Mouse (Mus musculus) adrenal gland, adult 10 weeks (tissue): ENCODE data around the gene Tnfrsf26. TPM values are rescaled to one million over a fixed set of nuclear protein-coding genes. Genes with fewer than 3 reads are reported as not detected.

Source experiments
- polyA plus RNA-seq: library from polyadenylated mRNA; stranded (reverse); fragments of 350-450 nt; fragmentation: Illumina TruSeq; extraction: RNeasy Lipid Tissue Mini Kit (QIAGEN cat#74804); gene quantifications from one replicate; pipeline ENCODE4 v1.2.3, GENCODE M21; 2014; ENCODE audit warnings: low read depth, low replicate concordance

Tnfrsf26 gene
- polyA plus RNA-seq, result 1.8 TPM

GRCm38 (mm10) chr7:143628540-143628939, at the start of gene Tnfrsf26:
Gene Tnfrsf26, minus strand, starts transcription at chr7:143628722.

DNA sequence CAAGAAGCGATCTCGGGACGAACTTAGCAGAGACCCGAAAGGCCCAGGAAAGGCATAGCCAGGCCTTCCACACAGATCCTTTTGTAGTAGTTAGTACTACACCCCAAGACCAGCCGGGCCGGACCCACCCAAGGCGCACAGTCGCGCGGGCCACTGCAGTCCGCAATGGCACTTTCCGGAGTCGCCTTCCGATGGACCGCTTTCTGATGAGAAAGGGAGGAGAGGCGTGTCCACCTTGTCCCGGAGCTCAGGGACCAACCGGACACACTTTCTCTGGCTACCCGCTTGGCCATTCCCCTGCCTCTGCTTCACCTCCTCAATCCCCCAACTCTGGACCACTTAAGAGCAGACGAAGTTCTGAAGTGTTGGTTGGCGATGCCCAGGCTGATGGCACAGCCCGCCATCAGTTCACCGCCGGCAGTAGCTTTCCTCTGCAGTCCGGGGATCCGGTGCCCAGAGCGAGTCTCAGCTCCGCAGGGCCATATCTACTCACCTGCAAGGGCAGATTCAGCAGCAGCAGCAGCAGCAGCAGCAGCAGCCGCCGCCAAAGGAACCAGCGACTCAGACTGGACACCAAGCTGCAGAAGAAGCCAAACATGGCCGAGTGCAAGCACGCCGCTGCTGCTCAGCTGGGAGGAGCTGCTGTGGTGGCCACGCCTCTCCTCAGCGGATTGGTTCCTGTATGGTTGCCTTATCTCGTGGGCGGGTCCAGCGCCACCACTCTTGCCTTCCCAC, 20.7 kb upstream of the Tnfrsf26 start, which contains the start of gene Tnfrsf22:
Gene Tnfrsf22 (minus strand): TSS at position 628 of the 735 bp plus-strand sequence.

DNA sequence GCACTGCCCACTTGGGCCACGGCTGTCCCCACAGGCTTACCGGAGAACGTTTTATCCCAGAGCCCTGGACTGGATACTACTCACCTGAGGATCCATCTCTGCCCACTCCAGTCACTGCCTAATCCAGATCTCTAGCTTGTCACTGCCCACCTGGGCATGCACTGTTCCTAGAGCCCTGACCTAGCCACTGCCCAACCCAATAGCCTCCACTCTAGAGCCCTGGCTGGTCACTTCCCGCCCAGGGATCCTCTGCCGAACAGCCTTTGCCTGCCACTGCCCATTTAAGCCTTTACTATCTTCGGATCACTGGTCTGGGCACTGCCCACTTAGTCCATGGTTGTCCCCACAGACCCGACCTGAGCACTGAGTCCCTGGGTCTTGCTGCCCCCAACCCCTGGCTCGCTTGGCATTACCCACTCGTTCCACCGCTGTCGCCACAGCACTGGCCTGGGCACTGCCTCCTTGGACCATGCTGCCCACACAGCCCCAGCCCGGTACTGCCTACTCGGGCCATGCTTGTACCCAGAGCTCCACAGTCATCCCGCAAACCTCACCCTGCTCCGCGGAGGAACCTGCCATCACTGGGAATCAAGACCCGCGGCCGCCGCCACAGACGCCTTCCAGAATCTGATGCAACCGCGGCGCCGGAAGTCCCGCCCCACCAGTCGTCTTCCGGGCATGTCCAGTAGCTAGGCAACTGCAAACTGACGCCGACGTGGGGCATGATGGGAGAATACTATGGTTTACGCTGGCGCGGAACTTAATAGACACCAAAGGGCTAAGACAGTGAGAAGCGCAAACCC, 28.9 kb downstream of the Tnfrsf26 start, which contains the start of gene Cars:
Gene Cars (minus strand): TSS at position 663 of the 803 bp plus-strand sequence.

Other genes starting within 250 kb of the Tnfrsf26 start
- gene Cdkn1c, start 167.7 kb downstream of the Tnfrsf26 start, polyA plus RNA-seq, result 1,445 TPM
- not detected for gene Slc22a18, start 155.0 kb downstream of the Tnfrsf26 start, polyA plus RNA-seq
- not detected for gene Phlda2, start 125.6 kb downstream of the Tnfrsf26 start, polyA plus RNA-seq
- gene Nap1l4, start 79.6 kb downstream of the Tnfrsf26 start, polyA plus RNA-seq, result 129 TPM
- 17.2 TPM for gene Cars, start 28.6 kb downstream of the Tnfrsf26 start, polyA plus RNA-seq
- 8.9 TPM for gene Tnfrsf22, start 20.9 kb upstream of the Tnfrsf26 start, polyA plus RNA-seq
- gene Tnfrsf23, start 57.1 kb upstream of the Tnfrsf26 start, polyA plus RNA-seq, result 3.7 TPM
- gene Osbpl5, start 128.3 kb upstream of the Tnfrsf26 start, polyA plus RNA-seq, result 2.7 TPM
- not detected for gene Mrgprg, start 138.3 kb upstream of the Tnfrsf26 start, polyA plus RNA-seq
- gene Mrgpre, start 155.8 kb upstream of the Tnfrsf26 start, polyA plus RNA-seq, result 0.58 TPM
- 6.0 TPM for gene Nadsyn1, start 194.1 kb upstream of the Tnfrsf26 start, polyA plus RNA-seq
- gene Dhcr7, start 194.4 kb upstream of the Tnfrsf26 start, polyA plus RNA-seq, result 100 TPM
- gene Gm498, start 238.1 kb upstream of the Tnfrsf26 start, polyA plus RNA-seq, result not detected